Mouse (Mus musculus): ENCODE measurements around the gene Fam229b. TPM values are rescaled to one million over a fixed set of nuclear protein-coding genes. Genes with fewer than 3 reads are reported as not detected.

The Fam229b gene
- polyA plus RNA-seq (2015; fragmentation: Illumina TruSeq; extraction: RNeasy Lipid Tissue Mini Kit (QIAGEN cat#74804); ENCODE audit: insufficient read depth, low read depth, low replicate concordance), result 1.5 TPM

GRCm38 (mm10) chr10:39133462-39134310 lies at the start of gene Fam229b, which contains the start of gene Tube1:
Fam229b (minus strand) TSS chr10:39133914.
Tube1 (plus strand) TSS chr10:39133976.

GRCm38 (mm10) chr10:39163694-39164093 lies 30.0 kb upstream of the Fam229b start, which contains the start of gene Ccn6:
Ccn6 (minus strand) TSS chr10:39163794.

Other genes with a start within 250 kb of the Fam229b start
- gene Lama4, start 168.4 kb downstream of the Fam229b start, polyA plus RNA-seq (2015; fragmentation: Illumina TruSeq; extraction: RNeasy Lipid Tissue Mini Kit (QIAGEN cat#74804); ENCODE audit: insufficient read depth, low read depth, low replicate concordance), result 22.4 TPM
- gene Tube1, start 62 bp upstream of the Fam229b start, polyA plus RNA-seq (2015; fragmentation: Illumina TruSeq; extraction: RNeasy Lipid Tissue Mini Kit (QIAGEN cat#74804); ENCODE audit: insufficient read depth, low read depth, low replicate concordance), result not detected
- gene Ccn6, start 29.9 kb upstream of the Fam229b start, polyA plus RNA-seq (2015; fragmentation: Illumina TruSeq; extraction: RNeasy Lipid Tissue Mini Kit (QIAGEN cat#74804); ENCODE audit: insufficient read depth, low read depth, low replicate concordance), result not detected
- gene Fyn, start 234.9 kb upstream of the Fam229b start, polyA plus RNA-seq (2015; fragmentation: Illumina TruSeq; extraction: RNeasy Lipid Tissue Mini Kit (QIAGEN cat#74804); ENCODE audit: insufficient read depth, low read depth, low replicate concordance), result 16.2 TPM

Measured in pancreas, adult 10 weeks (tissue).